Mouse (Mus musculus) midbrain, postnatal 0 days (tissue): ENCODE measurements at regions not wholly inside any gene's neighbourhood (a gene's known extent, or its start where the extent isn't known, plus 50 kb on each side); places are given as distances from the start of the nearest gene placed in this dataset.

ENCODE experiments used
- ATAC-seq: fragments of 200-750 bp; cut with Nextera tagmentation; 2 replicates; pipeline ENCODE4 v1.8.0; 2017; ENCODE audit warnings: moderate number of reproducible peaks, mild to moderate bottlenecking, moderate TSS enrichment, moderate library complexity; ENCODE audit not compliant: low FRiP score
- DNase-seq: peaks from one replicate; pipeline ENCODE4 v3.0.0-alpha.2; 2015; ENCODE audit warnings: low spot score
- H3K27ac ChIP-seq: fragments of 300-500 bp; sonication (generic); 2 replicates; pipeline ENCODE4 v1.5.1; 2014; ENCODE audit warnings: low read depth, mild to moderate bottlenecking, low read length, mixed read lengths
- H3K27me3 ChIP-seq: fragments of 300-500 bp; sonication (generic); 2 replicates; pipeline ENCODE4 v1.6.1; 2014; ENCODE audit warnings: low read length, control low read depth, mixed read lengths; ENCODE audit not compliant: insufficient read depth
- H3K36me3 ChIP-seq: fragments of 300-500 bp; sonication (generic); 2 replicates; pipeline ENCODE4 v1.6.1; 2014; ENCODE audit warnings: low read length, control low read depth, mixed read lengths; ENCODE audit not compliant: insufficient read depth
- H3K4me1 ChIP-seq: fragments of 300-500 bp; sonication (generic); 2 replicates; pipeline ENCODE4 v1.6.1; 2014; ENCODE audit warnings: mild to moderate bottlenecking, control low read depth, antibody characterized with exemption, low read length, mixed read lengths; ENCODE audit not compliant: insufficient read depth
- H3K4me2 ChIP-seq: fragments of 300-500 bp; sonication (generic); 2 replicates; pipeline ENCODE4 v1.6.1; 2014; ENCODE audit warnings: low read depth, mild to moderate bottlenecking, low read length, mixed read lengths; ENCODE audit not compliant: poor library complexity, severe bottlenecking
- H3K4me3 ChIP-seq: fragments of 300-500 bp; sonication (generic); 2 replicates; pipeline ENCODE4 v1.5.1; 2014; ENCODE audit warnings: low read depth, mild to moderate bottlenecking, low read length, moderate library complexity
- H3K9ac ChIP-seq: fragments of 300-500 bp; sonication (generic); replicated peaks from 2 replicates; pipeline ENCODE4 v1.6.1; 2014; ENCODE audit warnings: mild to moderate bottlenecking, low read length, moderate library complexity, mixed read lengths; ENCODE audit not compliant: poor library complexity, severe bottlenecking
- H3K9me3 ChIP-seq: fragments of 300-500 bp; sonication (generic); 2 replicates; pipeline ENCODE4 v1.6.1; 2016; ENCODE audit warnings: low read length, control low read depth
- CTCF ChIP-seq: IDR thresholded peaks from 2 replicates; pipeline ENCODE4 v1.5.1; 2016; ENCODE audit warnings: antibody characterized with exemption, mild to moderate bottlenecking
- WGBS: fragments of 180-500 bp; shearing (Covaris S2); extraction: QIAGEN DNeasy Blood & Tissue Kit; methylation state at CpG from one replicate; pipeline ENCODE4 v1.1.7; 2014; 5-methylcytosine and 5-hydroxymethylcytosine counted together

DNA sequence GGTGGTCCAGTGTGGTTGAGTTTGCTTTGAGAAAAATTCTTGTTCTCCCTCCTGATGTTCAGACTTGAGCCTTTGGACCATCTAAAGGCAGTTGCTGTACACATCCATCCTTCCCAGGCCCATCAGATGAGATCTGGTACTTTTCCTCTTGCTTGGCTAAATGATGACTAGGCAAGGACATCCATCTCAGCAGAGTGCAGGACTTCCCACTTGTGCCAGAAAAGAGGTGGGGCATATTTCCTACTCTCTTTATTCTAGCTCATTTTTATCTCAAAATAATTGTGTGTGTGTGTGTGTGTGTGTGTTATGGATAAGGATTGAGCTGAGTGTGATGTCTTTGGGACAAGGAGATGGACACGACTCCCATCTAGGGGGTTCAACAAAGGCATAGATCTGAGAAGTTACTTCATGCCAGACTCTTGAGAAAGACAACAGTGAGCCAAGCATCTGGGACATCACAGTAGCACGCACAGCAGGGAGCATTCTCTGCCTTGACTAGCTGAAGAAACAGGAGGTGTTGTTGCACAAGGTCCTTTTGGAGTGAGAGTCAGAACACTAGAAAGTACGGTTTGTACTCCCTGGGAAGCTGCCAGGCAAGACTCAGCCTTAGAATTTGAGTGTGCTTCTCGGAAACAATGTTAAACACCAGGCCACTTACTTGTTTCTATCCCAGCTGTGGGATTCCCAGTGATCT, 177.8 kb upstream of the Tgfbr2 start:
- no peak for ATAC-seq
- WGBS: 82% methylated on average over 4 of the region's 4 CpGs

DNA sequence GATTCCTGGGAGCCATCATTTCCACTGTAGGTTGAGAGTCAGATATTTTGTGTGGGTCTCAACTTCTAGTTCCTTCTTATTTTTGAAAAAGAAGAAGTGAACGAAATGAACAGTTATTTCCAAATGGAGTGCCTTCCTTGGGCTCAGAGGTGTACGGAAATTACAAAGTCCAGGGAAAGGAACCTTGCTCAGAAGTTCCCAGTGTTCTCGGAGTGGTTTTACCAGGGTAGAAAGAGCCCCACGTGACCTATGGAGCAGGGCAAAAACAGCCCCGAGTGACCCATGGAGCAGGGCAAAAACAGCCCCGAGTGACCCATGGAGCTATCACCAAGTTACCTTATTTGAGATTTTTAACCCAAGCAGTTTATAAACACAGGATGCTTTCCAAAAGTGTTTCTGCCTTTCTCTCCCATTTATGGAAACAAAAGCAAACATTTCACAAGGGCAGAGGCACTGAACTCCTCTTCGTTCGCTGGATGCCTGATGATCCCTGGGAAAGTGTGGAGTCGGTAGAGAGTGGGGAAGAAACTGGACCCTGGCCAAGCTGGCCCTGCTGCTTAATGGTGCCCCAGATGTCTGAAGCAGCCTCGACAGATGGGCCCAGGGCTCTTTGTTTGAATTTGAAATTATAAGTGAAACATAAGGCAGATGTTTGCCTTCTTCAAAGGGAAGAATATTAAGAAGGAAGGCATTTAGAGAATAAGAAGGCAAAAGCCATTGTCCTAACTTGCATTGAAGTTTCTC, 175.8 kb upstream of the Tgfbr2 start:
- no peak overlapping the region for H3K4me3 ChIP-seq
- H3K4me1 ChIP-seq: no peaks in the 10 kb centered on the region
- ATAC-seq (no peak), DNase-seq (peak; percentile 41)
- H3K36me3 ChIP-seq: no peaks in the 10 kb centered on the region
- H3K9me3 ChIP-seq: no peaks in the 10 kb centered on the region
- no peak overlapping the region for H3K4me2 ChIP-seq
- no peak overlapping the region for H3K27ac ChIP-seq
- no peak for TF ChIP-seq CTCF
- H3K27me3 ChIP-seq: no peaks in the 10 kb centered on the region
- H3K9ac ChIP-seq: no peak overlapping the region
- WGBS: 69% methylated on average over 10 of the region's 10 CpGs

More for the DNA sequence above, 177.8 kb upstream of the Tgfbr2 start:
- Histone ChIP-seq H3K9me3 (no peaks in the 10 kb centered on the region), H3K4me1 (no peaks in the 10 kb centered on the region), H3K4me2 (no peak overlapping the region), H3K4me3 (no peak overlapping the region), H3K27ac (no peak overlapping the region), H3K27me3 (no peaks in the 10 kb centered on the region), H3K9ac (no peak overlapping the region), H3K36me3 (no peaks in the 10 kb centered on the region)
- no peak for DNase-seq
- TF ChIP-seq CTCF: no peak

DNA sequence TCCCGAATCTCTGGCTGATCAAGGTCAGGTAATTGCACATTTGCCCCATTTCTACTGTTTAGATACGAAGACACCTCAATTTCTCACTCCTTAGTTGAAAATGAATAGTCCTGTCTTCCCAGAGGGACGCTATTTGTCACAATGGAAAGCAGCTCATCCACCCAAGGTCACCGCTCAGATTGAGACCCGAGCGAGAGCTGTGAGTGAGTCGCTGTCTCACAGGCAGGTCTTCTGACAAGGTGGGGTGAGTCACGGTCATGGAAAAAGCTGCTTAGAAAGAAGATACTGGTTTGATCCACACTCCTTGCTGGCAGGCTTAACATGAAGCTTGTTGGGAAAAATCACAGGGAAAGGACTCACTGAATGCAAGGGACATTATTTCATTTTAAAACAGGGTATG, 171.9 kb upstream of the Tgfbr2 start:
- no peak for TF ChIP-seq CTCF
- Histone ChIP-seq H3K4me1 (no peaks in the 10 kb centered on the region), H3K36me3 (no peaks in the 10 kb centered on the region), H3K9ac (no peak overlapping the region), H3K9me3 (no peaks in the 10 kb centered on the region), H3K4me3 (no peak overlapping the region), H3K27ac (no peak overlapping the region), H3K4me2 (no peak overlapping the region), H3K27me3 (no peaks in the 10 kb centered on the region)
- ATAC-seq: no peak
- no peak for DNase-seq
- WGBS: 87% methylated on average over 8 of the region's 8 CpGs

DNA sequence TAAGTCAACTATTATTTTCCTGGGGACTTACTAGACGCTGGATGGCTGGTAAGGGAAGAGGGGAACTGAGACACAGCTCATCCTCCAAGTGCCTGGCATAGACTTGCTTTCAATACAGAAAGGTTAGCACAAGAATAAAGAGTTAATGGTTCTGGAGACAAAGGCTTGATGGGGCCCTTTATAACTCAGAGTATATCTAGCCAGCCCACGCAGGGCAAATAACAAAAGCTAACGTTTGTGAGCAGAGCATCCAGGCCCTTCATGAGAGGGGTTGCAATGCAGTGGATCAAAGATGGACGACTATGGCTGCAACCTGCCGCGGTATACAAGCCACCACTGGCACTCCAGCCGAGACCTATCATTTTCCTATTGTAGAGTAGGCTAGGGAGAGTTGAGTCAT, 171.3 kb upstream of the Tgfbr2 start:
- no peaks in the 10 kb centered on the region for H3K27me3 ChIP-seq

DNA sequence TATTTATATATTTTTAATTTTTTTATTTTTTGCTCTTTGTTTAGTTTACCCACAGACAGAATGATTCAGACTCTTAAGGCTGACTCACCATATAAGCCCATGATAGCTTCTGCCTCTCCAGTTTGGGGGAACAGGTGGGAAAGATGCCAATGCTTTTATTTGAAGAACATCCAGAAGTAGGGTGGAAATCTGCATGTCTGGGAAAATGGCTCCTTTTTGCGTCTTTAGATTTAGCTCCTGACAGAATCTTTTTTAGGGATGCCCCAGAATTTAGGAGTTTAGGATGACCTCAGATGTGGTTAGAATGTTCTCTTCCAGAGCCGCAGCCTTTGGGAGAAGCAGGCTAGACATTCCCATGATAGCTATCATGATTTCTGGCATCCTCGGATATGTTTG, 167.9 kb upstream of the Tgfbr2 start:
- Histone ChIP-seq H3K4me3 (no peak overlapping the region), H3K9ac (no peak overlapping the region), H3K4me2 (no peak overlapping the region), H3K36me3 (no peaks in the 10 kb centered on the region), H3K9me3 (no peaks in the 10 kb centered on the region), H3K4me1 (no peaks in the 10 kb centered on the region), H3K27me3 (no peaks in the 10 kb centered on the region), H3K27ac (no peak overlapping the region)
- DNase-seq (no peak), ATAC-seq (no peak)
- 93% methylated on average over 3 of the region's 3 CpGs for whole genome bisulfite sequencing
- no peak for TF ChIP-seq CTCF

More for the DNA sequence above, 171.3 kb upstream of the Tgfbr2 start:
- ATAC-seq: no peak
- H3K9ac ChIP-seq: no peak overlapping the region
- no peaks in the 10 kb centered on the region for H3K4me1 ChIP-seq
- no peaks in the 10 kb centered on the region for H3K36me3 ChIP-seq
- TF ChIP-seq CTCF: no peak
- H3K9me3 ChIP-seq: no peaks in the 10 kb centered on the region
- no peak overlapping the region for H3K27ac ChIP-seq
- no peak overlapping the region for H3K4me2 ChIP-seq
- 92% methylated on average over 7 of the region's 7 CpGs for WGBS
- no peak for DNase-seq
- H3K4me3 ChIP-seq: no peak overlapping the region

DNA sequence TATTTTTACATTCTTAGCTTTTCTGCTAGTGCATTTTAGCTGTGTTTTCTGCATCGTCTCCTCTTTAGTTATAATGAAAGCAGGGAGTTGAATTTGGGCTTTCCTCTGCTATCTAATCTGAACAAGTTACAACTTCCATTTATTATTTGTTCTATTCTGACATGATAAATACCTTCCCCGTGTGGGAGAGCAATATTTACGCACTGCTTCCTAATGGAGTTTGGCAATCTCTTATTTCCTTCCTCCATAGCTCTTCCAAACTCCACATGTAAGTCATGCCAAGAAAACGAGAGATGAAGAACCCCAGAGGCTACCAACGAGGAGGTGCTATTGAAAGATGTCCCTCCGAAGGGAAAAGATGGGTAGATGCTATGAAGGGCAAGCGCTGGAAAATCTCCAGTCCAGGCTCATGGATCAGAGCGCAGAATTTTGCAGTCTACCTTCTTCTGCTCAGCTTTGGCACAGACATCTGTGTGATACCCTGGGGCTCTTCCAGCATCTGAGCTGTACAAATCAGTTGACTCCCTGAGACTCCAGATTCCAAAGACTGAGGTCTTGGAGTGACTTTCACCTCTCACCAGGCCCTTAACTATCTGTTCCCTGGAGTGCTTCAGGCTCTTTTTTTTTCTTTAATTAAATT, 167.4 kb upstream of the Tgfbr2 start:
- no peak overlapping the region for H3K27ac ChIP-seq
- H3K9me3 ChIP-seq: no peaks in the 10 kb centered on the region
- no peak overlapping the region for H3K9ac ChIP-seq
- H3K27me3 ChIP-seq: no peaks in the 10 kb centered on the region
- WGBS: 75% methylated on average over 8 of the region's 8 CpGs
- no peak for TF ChIP-seq CTCF
- ATAC-seq: no peak
- no peak overlapping the region for H3K4me3 ChIP-seq
- no peak for DNase-seq
- H3K4me1 ChIP-seq: no peaks in the 10 kb centered on the region
- H3K36me3 ChIP-seq: no peaks in the 10 kb centered on the region
- no peak overlapping the region for H3K4me2 ChIP-seq
